8 mouse cellular contexts compared by ENCODE assay signal in the genomic region with DNA sequence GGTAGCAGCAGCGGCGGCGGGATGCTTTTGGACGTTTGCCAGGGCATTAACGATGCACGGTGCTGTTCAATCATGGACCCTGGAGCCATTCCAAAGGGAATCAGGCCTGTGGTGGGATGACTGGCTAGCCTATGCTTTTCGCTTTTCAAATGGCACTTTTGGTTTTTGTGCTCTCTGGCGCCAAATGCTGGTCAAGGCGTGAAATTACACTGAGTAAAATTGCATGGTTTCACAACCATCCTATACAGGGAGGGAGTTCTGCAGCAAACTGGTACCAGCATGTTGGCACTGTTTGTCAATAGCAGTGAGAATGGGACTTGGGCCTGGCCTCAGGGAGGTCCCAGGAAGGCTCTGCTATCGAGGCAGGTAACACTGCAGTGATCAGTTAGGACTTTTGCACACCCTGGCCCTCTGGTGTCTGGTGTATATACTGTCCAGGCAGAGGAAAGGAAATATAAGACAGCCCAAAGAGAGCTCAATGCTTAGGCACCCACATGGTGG. TPM values are rescaled to one million over a fixed set of nuclear protein-coding genes. Genes with fewer than 3 reads are reported as not detected.
DNase-seq lines count a peak whose midpoint lies in the region; ATAC-seq and TF ChIP-seq lines count a peak whose summit lies in the region.
"Had no signal": no experiment of that assay in that cellular context is flagged by ENCODE, and none has a peak within 500 bp of the region (broad histone marks: within the 10 kb centered on the region; RNA-seq: fewer than 3 reads in every experiment).

No protein-coding gene starts in this region.

- peaks cover 0 to 4% of the 10 kb centered on the region in 2 experiments; a peak in 1 of 4 replicates for H3K4me1 ChIP-seq in MEL (ENCODE audit: control insufficient read depth in 1 of 2, insufficient read depth in 2 of 2, low read length in 2 of 2)
- no peaks in the 10 kb centered on the region for H3K4me1 ChIP-seq in bone marrow, adult 2 months (ENCODE audit: control insufficient read depth, insufficient read depth, low read length)
- H3K4me1 ChIP-seq in embryonic facial prominence, embryonic 13.5 days = 0 out of 2 replicates have a peak, but pooled peaks cover 8% of the 10 kb centered on the region
- 0 out of 2 replicates have a peak, but pooled peaks cover 3% of the 10 kb centered on the region for H3K4me1 ChIP-seq in hindbrain, embryonic 12.5 days

- no peak for TF ChIP-seq EP300 in MEL (IDR thresholded peaks at IDR 0.05; ENCODE audit: low read depth in 1 of 2, low read length in 2 of 2)

- TF ChIP-seq RAD21 in MEL (IDR thresholded peaks at IDR 0.05; ENCODE audit: low read depth, low read length) = peak; percentile 43

- no peak for ATAC-seq in embryonic facial prominence, embryonic 13.5 days (ENCODE audit: insufficient number of reproducible peaks, insufficient read depth, low FRiP score, low TSS enrichment, low read depth)
- peak; percentile 94 for ATAC-seq in hindbrain, embryonic 12.5 days (ENCODE audit: low FRiP score)

- no peak overlapping the region for H3K4me3 ChIP-seq in MEL (ENCODE audit: control insufficient read depth in 1 of 2, insufficient read depth in 1 of 2, low read depth in 2 of 2, low read length in 2 of 2)
- H3K4me3 ChIP-seq in bone marrow, adult 2 months (replicated peaks; ENCODE audit: control insufficient read depth, low read depth, low read length) = no peak overlapping the region
- no peak overlapping the region for H3K4me3 ChIP-seq in embryonic facial prominence, embryonic 13.5 days
- no peak overlapping the region for H3K4me3 ChIP-seq in hindbrain, embryonic 12.5 days

- H3K27ac ChIP-seq in MEL (ENCODE audit: control insufficient read depth, low read depth, low read length) = no peak overlapping the region
- no peak overlapping the region for H3K27ac ChIP-seq in bone marrow, adult 2 months (ENCODE audit: control insufficient read depth, insufficient read depth, low read depth, low read length, poor library complexity)
- H3K27ac ChIP-seq in embryonic facial prominence, embryonic 13.5 days = 0 out of 2 replicates have a peak overlapping the region, but pooled peaks have one; percentile 44
- peak overlapping the region; percentile 83 for H3K27ac ChIP-seq in hindbrain, embryonic 12.5 days
- H3K27ac ChIP-seq: macrophage had no signal

- H3K27me3 ChIP-seq in MEL (ENCODE audit: control insufficient read depth in 1 of 2, insufficient read depth in 2 of 2, low read length in 2 of 2) = peaks cover 2 to 4% of the 10 kb centered on the region in 2 experiments; a peak in 2 of 4 replicates
- H3K27me3 ChIP-seq in embryonic facial prominence, embryonic 13.5 days = no peaks in the 10 kb centered on the region
- no peaks in the 10 kb centered on the region for H3K27me3 ChIP-seq in hindbrain, embryonic 12.5 days

- H3K4me2 ChIP-seq in embryonic facial prominence, embryonic 13.5 days = peak overlapping the region; percentile 42; the same call in 1 of the 2 replicates
- peak overlapping the region; percentile 42 for H3K4me2 ChIP-seq in hindbrain, embryonic 12.5 days (replicated peaks)

- H3K9ac ChIP-seq in MEL (ENCODE audit: control insufficient read depth, low read depth, low read length, poor library complexity, severe bottlenecking) = no peak overlapping the region
- H3K9ac ChIP-seq in embryonic facial prominence, embryonic 13.5 days = peak overlapping the region; percentile 47; the same call in 1 of the 2 replicates
- peak overlapping the region; percentile 15; the same call in 1 of the 2 replicates for H3K9ac ChIP-seq in hindbrain, embryonic 12.5 days

- peak; percentile 59 for DNase-seq in MEL (ENCODE audit: low read depth, low spot score)
- DNase-seq in layer of hippocampus, postnatal 14 days (ENCODE audit: low spot score in 2 of 2) = peak; percentile 39 to 61
- DNase-seq in lung, postnatal 25 days (ENCODE audit: low spot score) = peak; percentile 25
- peak; percentile 91 for DNase-seq in retina, postnatal 1 day

- no peak for TF ChIP-seq POLR2A in MEL (IDR thresholded peaks at IDR 0.05; ENCODE audit: control insufficient read depth in 1 of 2, insufficient read depth in 1 of 2, low read depth in 1 of 2, low read length in 2 of 2, poor library complexity in 1 of 2)
- TF ChIP-seq POLR2A in bone marrow, adult 2 months (IDR thresholded peaks at IDR 0.05; ENCODE audit: borderline replicate concordance, control insufficient read depth, low read depth, low read length) = no peak

- H3K9me3 ChIP-seq in MEL (replicated peaks; ENCODE audit: insufficient read depth, low read length) = no peaks in the 10 kb centered on the region
- H3K9me3 ChIP-seq in embryonic facial prominence, embryonic 13.5 days = no peaks in the 10 kb centered on the region
- no peaks in the 10 kb centered on the region for H3K9me3 ChIP-seq in hindbrain, embryonic 12.5 days (replicated peaks)

- H3K36me3 ChIP-seq in MEL (ENCODE audit: control insufficient read depth in 1 of 2, insufficient read depth in 2 of 2, low read length in 2 of 2) = no peaks in the 10 kb centered on the region
- H3K36me3 ChIP-seq in embryonic facial prominence, embryonic 13.5 days = no peaks in the 10 kb centered on the region
- H3K36me3 ChIP-seq in hindbrain, embryonic 12.5 days = no peaks in the 10 kb centered on the region

- 14% methylated on average over 10 of the region's 10 CpGs for WGBS in bone marrow, adult 2 months
- WGBS in embryonic facial prominence, embryonic 13.5 days = 3% methylated on average over 10 of the region's 10 CpGs
- WGBS in hindbrain, embryonic 12.5 days = 2% methylated on average over 10 of the region's 10 CpGs

- no peaks in the 10 kb centered on the region for H3K79me2 ChIP-seq in MEL (ENCODE audit: control insufficient read depth, insufficient read depth, low read length, poor library complexity)

- peak; percentile 46 to 95 (median 73) for TF ChIP-seq CTCF in MEL (IDR thresholded peaks at IDR 0.05 in 2 of 3, conservative IDR thresholded peaks at IDR 0.05 in 1 of 3; ENCODE audit: control insufficient read depth in 1 of 3, insufficient read depth in 1 of 3, low read depth in 2 of 3, low read length in 3 of 3, poor library complexity in 1 of 3, severe bottlenecking in 1 of 3)
- TF ChIP-seq CTCF in bone marrow, adult 2 months (IDR thresholded peaks at IDR 0.05; ENCODE audit: control insufficient read depth, insufficient read depth, low read length) = peak; percentile 37; the same call in 1 of the 2 replicates

TF ChIP-seq in MEL, 35 proteins besides CTCF, POLR2A, EP300 and RAD21:
- peak; percentile 61 for TF ChIP-seq SMC3 (IDR thresholded peaks at IDR 0.05; ENCODE audit: low read depth, low read length)
- peak; percentile 23; the same call in 1 of the 2 replicates for TF ChIP-seq ZC3H11A (IDR thresholded peaks at IDR 0.05; ENCODE audit: low read depth, low read length)
- no peak for TF ChIP-seq MXI1 (IDR thresholded peaks at IDR 0.05; ENCODE audit: low read depth, low read length)

RNA-seq across cellular contexts. Expression of a gene that starts 18.6 kb away (rescaled TPM):
- 211 and 246 TPM in 2 replicates for total RNA-seq in MEL (2012; rRNA removed)
- 100 to 1,000 TPM; 140 to 199 TPM for polyA plus RNA-seq in MEL (2012; ENCODE audit: insufficient read depth in 1 of 2, insufficient read length in 2 of 2, low read depth in 1 of 2, low replicate concordance in 2 of 2, missing spikeins in 1 of 2)
- polyA plus RNA-seq in bone marrow, adult 2 months (2011; ENCODE audit: insufficient read depth, insufficient read length, low replicate concordance, missing spikeins) = 45.5 and 99.6 TPM in 2 replicates
- polyA plus RNA-seq in embryonic facial prominence, embryonic 13.5 days (2015; fragmentation: Nextera tagmentation; extraction: Ambion mirVana) = 103 and 125 TPM in 2 replicates
- polyA plus RNA-seq in hindbrain, embryonic 12.5 days (2016; fragmentation: Nextera tagmentation; extraction: Ambion mirVana) = 78.4 and 87.1 TPM in 2 replicates
- 10 to 100 TPM; 19.9 to 20.7 TPM for total RNA-seq in layer of hippocampus, postnatal 14 days (2021)

RNA-seq across cellular contexts. Expression of a gene that starts 44.5 kb away (rescaled TPM):
- 979 and 1,115 TPM in 2 replicates for total RNA-seq in MEL (2012; rRNA removed)
- polyA plus RNA-seq in MEL (2012; ENCODE audit: insufficient read depth in 1 of 2, insufficient read length in 2 of 2, low read depth in 1 of 2, low replicate concordance in 2 of 2, missing spikeins in 1 of 2) = 1,000 to 10,000 TPM; 2,172 to 2,666 TPM
- 212 and 389 TPM in 2 replicates for polyA plus RNA-seq in bone marrow, adult 2 months (2011; ENCODE audit: insufficient read depth, insufficient read length, low replicate concordance, missing spikeins)
- 680 and 805 TPM in 2 replicates for polyA plus RNA-seq in embryonic facial prominence, embryonic 13.5 days (2015; fragmentation: Nextera tagmentation; extraction: Ambion mirVana)
- 1,173 and 1,272 TPM in 2 replicates for polyA plus RNA-seq in hindbrain, embryonic 12.5 days (2016; fragmentation: Nextera tagmentation; extraction: Ambion mirVana)
- total RNA-seq in layer of hippocampus, postnatal 14 days (2021) = 100 to 1,000 TPM; 465 to 518 TPM

Comparison
In these comparisons a context has a peak if more than half of its experiments do, and no peak if none do; other contexts are left out.
1. DNase-seq: peak in every context shown above with its lines; median percentile 91 in retina, postnatal 1 day; 59 in MEL; 50 in layer of hippocampus, postnatal 14 days; 25 in lung, postnatal 25 days.
2. H3K27ac ChIP-seq: peak in embryonic facial prominence, embryonic 13.5 days (single experiment) and hindbrain, embryonic 12.5 days (single experiment); none in MEL (single experiment) and bone marrow, adult 2 months (single experiment).